Mouse (Mus musculus) megakaryocyte, embryonic 14.5 days (primary cell): ENCODE measurements around the gene Coro1b.

ENCODE experiments used
- FLI1 ChIP-seq: IDR thresholded peaks from 2 replicates; pipeline ENCODE4 v1.6.1; 2012; ENCODE audit warnings: low read length, inconsistent platforms, mixed read lengths
- GATA1 ChIP-seq: IDR thresholded peaks from 3 replicates; pipeline ENCODE4 v1.6.1; 2012; ENCODE audit warnings: mixed read lengths, low read length, inconsistent platforms, borderline replicate concordance

- TF ChIP-seq GATA1 (no peak), FLI1 (no peak)
Observed at GRCm38 (mm10) chr19:4115144-4115543, 33.3 kb upstream of the Coro1b start.
